Mouse (Mus musculus) urinary bladder, postnatal 14 days (tissue): ENCODE results near the gene Amacr.
"Not testable (repeated sequence)": the region's sequence is repeated elsewhere in the genome, so short reads cannot be mapped to it uniquely, and the experiment has no call there.

ENCODE experiments used
- DNase-seq: peaks from one replicate; pipeline ENCODE4 v3.0.0; 2021; ENCODE audit warnings: low spot score

The Amacr gene

GRCm38 (mm10) chr15:10981377-10982063 lies at the start of gene Amacr:
Gene Amacr (plus strand): TSS chr15:10981756.
- peak; percentile 89 for DNase-seq

- DNase-seq: no peak
Measured at GRCm38 (mm10) chr15:10933930-10934329, 47.6 kb upstream of the Amacr start.

- DNase-seq: no peak
Measured at GRCm38 (mm10) chr15:10940148-10941108, 41.1 kb upstream of the Amacr start.

- no peak for DNase-seq
Measured at GRCm38 (mm10) chr15:10941901-10942300, 39.7 kb upstream of the Amacr start.

- DNase-seq: no peak
Measured at GRCm38 (mm10) chr15:10947852-10948251, 33.7 kb upstream of the Amacr start.

GRCm38 (mm10) chr15:10951951-10952759 lies 29.4 kb upstream of the Amacr start, which contains the start of gene C1qtnf3:
Gene C1qtnf3 (plus strand): TSS chr15:10952332.
- peak; percentile 9 for DNase-seq

GRCm38 (mm10) chr15:10952760-10953305 lies 28.7 kb upstream of the Amacr start:
- DNase-seq: no peak

GRCm38 (mm10) chr15:10953465-10953864 lies 28.1 kb upstream of the Amacr start:
- DNase-seq: no peak

- no peak for DNase-seq
Measured at GRCm38 (mm10) chr15:10954381-10955016, 27.1 kb upstream of the Amacr start.

- DNase-seq: no peak
Measured at GRCm38 (mm10) chr15:10955156-10955555, 26.4 kb upstream of the Amacr start.

- no peak for DNase-seq
Measured at GRCm38 (mm10) chr15:10956706-10957105, 24.9 kb upstream of the Amacr start.

GRCm38 (mm10) chr15:10959277-10960026 lies 22.1 kb upstream of the Amacr start:
- DNase-seq: no peak

- no peak for DNase-seq
Measured at GRCm38 (mm10) chr15:10960267-10960666, 21.3 kb upstream of the Amacr start.

- no peak for DNase-seq
Measured at GRCm38 (mm10) chr15:10962601-10963000, 19.0 kb upstream of the Amacr start.

GRCm38 (mm10) chr15:10969439-10969838 lies 12.1 kb upstream of the Amacr start:
- DNase-seq: no peak

- no peak for DNase-seq
Measured at GRCm38 (mm10) chr15:10970777-10971176, 10.8 kb upstream of the Amacr start.

GRCm38 (mm10) chr15:10977151-10977550 lies 4.4 kb upstream of the Amacr start:
- DNase-seq: no peak

GRCm38 (mm10) chr15:10980712-10981111 lies 844 bp upstream of the Amacr start:
- no peak for DNase-seq

- no peak for DNase-seq
Measured at GRCm38 (mm10) chr15:10982064-10982435, 494 bp downstream of the Amacr start.

- no peak for DNase-seq
Measured at GRCm38 (mm10) chr15:10985756-10986155, 4.2 kb downstream of the Amacr start.

- DNase-seq: not testable (repeated sequence)
Measured at GRCm38 (mm10) chr15:10986477-10986876, 4.9 kb downstream of the Amacr start.
